Mouse (Mus musculus) gastrocnemius, postnatal 4 days (tissue): ENCODE measurements around the gene Hoxb5. TPM values are rescaled to one million over a fixed set of nuclear protein-coding genes. Genes with fewer than 3 reads are reported as not detected.
A peak's percentile ranks its signal among the peaks of the same experiment; 100 is the strongest.

Experiments used
- DNase-seq, 2 experiments: peaks; one replicate each; pipeline ENCODE4 v3.0.0; 2021 to 2022; ENCODE audit warnings: low spot score in 2 of 2, mixed read lengths in 2 of 2
- total RNA-seq, 2 experiments: library from RNA; stranded (reverse); gene quantifications; 2 replicates each; pipeline ENCODE4 v1.2.3; 2021

The Hoxb5 gene
- total RNA-seq, 2 experiments from 2014 or later, result 0.80 to 1.1 TPM

GRCm38 (mm10) chr11:96300354-96301063 is 2.6 kb upstream of the Hoxb5 start:
- DNase-seq, result no peak

GRCm38 (mm10) chr11:96301064-96301431 is 2.1 kb upstream of the Hoxb5 start:
- no peak for DNase-seq

GRCm38 (mm10) chr11:96301837-96302236 is 1.3 kb upstream of the Hoxb5 start:
- DNase-seq, result no peak

- DNase-seq, result no peak
These were observed 570 bp upstream of the Hoxb5 start for GRCm38 (mm10) chr11:96302381-96303150.

- DNase-seq, result no peak
These were observed 1.5 kb downstream of the Hoxb5 start for GRCm38 (mm10) chr11:96304381-96305195.

- no peak for DNase-seq
These were observed 2.5 kb downstream of the Hoxb5 start for GRCm38 (mm10) chr11:96305505-96306182.

GRCm38 (mm10) chr11:96306183-96306907 is 3.2 kb downstream of the Hoxb5 start:
- no peak for DNase-seq

- no peak for DNase-seq
These were observed 3.8 kb downstream of the Hoxb5 start for GRCm38 (mm10) chr11:96306908-96307269.

- DNase-seq, result no peak
These were observed 5.6 kb downstream of the Hoxb5 start for GRCm38 (mm10) chr11:96308763-96309162.

GRCm38 (mm10) chr11:96309288-96309687 is 6.2 kb downstream of the Hoxb5 start:
- DNase-seq, result no peak

GRCm38 (mm10) chr11:96310183-96310938 is 7.2 kb downstream of the Hoxb5 start:
- no peak for DNase-seq

GRCm38 (mm10) chr11:96311097-96311496 is 8.0 kb downstream of the Hoxb5 start:
- DNase-seq, result no peak

GRCm38 (mm10) chr11:96311520-96312417 is 8.6 kb downstream of the Hoxb5 start:
- peak in 1 of 2 experiments; percentile 52 for DNase-seq

GRCm38 (mm10) chr11:96313134-96313533 is 10.0 kb downstream of the Hoxb5 start:
- DNase-seq, result no peak

- no peak for DNase-seq
These were observed 10.8 kb downstream of the Hoxb5 start for GRCm38 (mm10) chr11:96313806-96314428.

GRCm38 (mm10) chr11:96314671-96315343 is 11.7 kb downstream of the Hoxb5 start:
- no peak for DNase-seq

GRCm38 (mm10) chr11:96315344-96315681 is 12.2 kb downstream of the Hoxb5 start:
- DNase-seq, result no peak
